Mouse (Mus musculus): Measurements from ENCODE around the gene Srsf6. TPM values are rescaled to one million over a fixed set of nuclear protein-coding genes. Genes with fewer than 3 reads are reported as not detected.

Gene Srsf6
- polyA plus RNA-seq, 1 experiment from 2014 or later = 124 TPM

DNA sequence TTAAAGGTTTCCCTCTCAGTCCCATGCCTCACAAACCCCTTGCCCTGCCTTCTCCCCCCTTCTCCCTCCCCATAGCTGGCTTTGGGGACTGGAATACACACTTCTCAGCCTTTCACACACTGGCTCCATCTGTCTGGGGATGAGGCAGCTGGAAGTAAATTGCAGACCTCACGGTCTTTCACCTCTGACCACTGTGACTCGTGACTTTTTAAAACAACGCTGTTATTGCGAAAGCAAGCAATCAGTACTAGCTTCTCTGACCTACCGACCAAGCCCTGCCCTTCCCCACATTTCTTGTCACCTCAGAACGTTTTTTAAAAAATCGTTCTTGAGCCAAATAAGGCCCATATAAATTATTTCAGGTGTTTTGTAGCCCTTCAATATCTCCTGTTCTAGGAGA, 41.4 kb downstream of the Srsf6 start:
- H3K9me3 ChIP-seq (ENCODE audit: control insufficient read depth, low read length) = no peaks in the 10 kb centered on the region
- H3K4me3 ChIP-seq (ENCODE audit: control insufficient read depth in 1 of 2, insufficient read depth in 1 of 2, low read depth in 1 of 2, low read length in 2 of 2) = no peak overlapping the region
- 64% methylated on average over 7 of the region's 7 CpGs for WGBS
- no peaks in the 10 kb centered on the region for H3K36me3 ChIP-seq (ENCODE audit: control insufficient read depth, insufficient read depth, low read length)
- ATAC-seq (ENCODE audit: insufficient number of reproducible peaks, insufficient read depth, low FRiP score, low read depth) = no peak
- peaks cover 6 to 7% of the 10 kb centered on the region in 2 experiments; a peak in 3 of 4 replicates for H3K4me1 ChIP-seq (ENCODE audit: control insufficient read depth in 2 of 2, insufficient read depth in 2 of 2, low read length in 2 of 2)
- no peaks in the 10 kb centered on the region for H3K27me3 ChIP-seq (ENCODE audit: control insufficient read depth, insufficient read depth, low read length)
- H3K4me2 ChIP-seq (ENCODE audit: low read length) = no peak overlapping the region
- H3K27ac ChIP-seq (replicated peaks in 1 of 2; ENCODE audit: control insufficient read depth in 1 of 2, insufficient read depth in 1 of 2, low read depth in 2 of 2, low read length in 2 of 2) = no peak overlapping the region
- no peak overlapping the region for H3K9ac ChIP-seq (ENCODE audit: low read length)

DNA sequence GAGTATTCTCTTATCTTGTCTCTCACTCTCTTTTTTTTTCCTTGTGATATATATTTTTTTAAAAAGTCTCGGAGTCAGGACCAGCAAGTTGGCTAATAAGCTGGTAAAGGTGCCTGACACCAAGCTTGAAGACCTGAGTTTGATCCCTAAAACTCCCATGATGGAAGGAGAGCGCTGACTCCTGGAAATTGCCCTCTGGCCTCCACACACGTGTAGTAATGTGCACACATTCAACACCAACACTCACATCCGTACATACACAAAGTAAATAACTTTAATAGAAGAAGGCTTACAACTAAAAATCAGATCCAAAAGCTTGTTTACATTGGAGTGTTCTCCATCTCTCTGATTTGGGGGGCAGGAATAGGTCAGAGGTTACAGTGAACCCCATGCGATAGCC, 41.9 kb downstream of the Srsf6 start:
- no peaks in the 10 kb centered on the region for H3K9me3 ChIP-seq (ENCODE audit: control insufficient read depth, low read length)
- WGBS = 80% methylated on average over 5 of the region's 5 CpGs
- no peak overlapping the region for H3K4me2 ChIP-seq (ENCODE audit: low read length)
- no peak for ATAC-seq (ENCODE audit: insufficient number of reproducible peaks, insufficient read depth, low FRiP score, low read depth)
- H3K27ac ChIP-seq (replicated peaks in 1 of 2; ENCODE audit: control insufficient read depth in 1 of 2, insufficient read depth in 1 of 2, low read depth in 2 of 2, low read length in 2 of 2) = no peak overlapping the region
- no peak overlapping the region for H3K9ac ChIP-seq (ENCODE audit: low read length)
- peaks cover 6 to 7% of the 10 kb centered on the region in 2 experiments; a peak in 3 of 4 replicates for H3K4me1 ChIP-seq (ENCODE audit: control insufficient read depth in 2 of 2, insufficient read depth in 2 of 2, low read length in 2 of 2)
- H3K36me3 ChIP-seq (ENCODE audit: control insufficient read depth, insufficient read depth, low read length) = no peaks in the 10 kb centered on the region
- H3K27me3 ChIP-seq (ENCODE audit: control insufficient read depth, insufficient read depth, low read length) = no peaks in the 10 kb centered on the region
- H3K4me3 ChIP-seq (ENCODE audit: control insufficient read depth in 1 of 2, insufficient read depth in 1 of 2, low read depth in 1 of 2, low read length in 2 of 2) = no peak overlapping the region

DNA sequence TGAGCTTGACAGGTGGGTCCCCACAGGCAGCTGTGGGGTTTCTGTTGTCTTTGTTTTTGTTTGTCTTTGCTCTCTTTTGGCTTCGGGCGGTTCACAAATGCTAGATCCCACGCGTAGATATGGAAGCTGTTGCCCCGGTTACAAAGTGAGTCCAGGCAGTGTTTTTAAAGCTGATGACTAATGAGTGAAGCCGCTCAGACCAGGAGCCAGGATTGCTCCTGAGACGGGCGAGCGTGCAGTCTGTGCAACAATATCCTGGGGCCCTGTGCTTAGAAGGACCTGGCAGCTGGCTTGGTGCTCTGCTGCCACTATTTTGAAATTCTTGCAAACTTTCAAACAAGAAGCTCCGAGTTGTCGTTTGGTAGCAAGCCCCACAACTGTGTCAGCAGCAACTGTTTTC, 42.3 kb downstream of the Srsf6 start:
- H3K36me3 ChIP-seq (ENCODE audit: control insufficient read depth, insufficient read depth, low read length) = no peaks in the 10 kb centered on the region
- whole genome bisulfite sequencing = 34% methylated on average over 11 of the region's 11 CpGs
- no peaks in the 10 kb centered on the region for H3K9me3 ChIP-seq (ENCODE audit: control insufficient read depth, low read length)
- H3K4me3 ChIP-seq (ENCODE audit: control insufficient read depth in 1 of 2, insufficient read depth in 1 of 2, low read depth in 1 of 2, low read length in 2 of 2) = no peak overlapping the region
- H3K27ac ChIP-seq (replicated peaks in 1 of 2; ENCODE audit: control insufficient read depth in 1 of 2, insufficient read depth in 1 of 2, low read depth in 2 of 2, low read length in 2 of 2) = no peak overlapping the region
- peaks cover 6 to 7% of the 10 kb centered on the region in 2 experiments; a peak in 3 of 4 replicates for H3K4me1 ChIP-seq (ENCODE audit: control insufficient read depth in 2 of 2, insufficient read depth in 2 of 2, low read length in 2 of 2)
- H3K9ac ChIP-seq (ENCODE audit: low read length) = no peak overlapping the region
- no peak for ATAC-seq (ENCODE audit: insufficient number of reproducible peaks, insufficient read depth, low FRiP score, low read depth)
- H3K4me2 ChIP-seq (ENCODE audit: low read length) = no peak overlapping the region
- no peaks in the 10 kb centered on the region for H3K27me3 ChIP-seq (ENCODE audit: control insufficient read depth, insufficient read depth, low read length)

DNA sequence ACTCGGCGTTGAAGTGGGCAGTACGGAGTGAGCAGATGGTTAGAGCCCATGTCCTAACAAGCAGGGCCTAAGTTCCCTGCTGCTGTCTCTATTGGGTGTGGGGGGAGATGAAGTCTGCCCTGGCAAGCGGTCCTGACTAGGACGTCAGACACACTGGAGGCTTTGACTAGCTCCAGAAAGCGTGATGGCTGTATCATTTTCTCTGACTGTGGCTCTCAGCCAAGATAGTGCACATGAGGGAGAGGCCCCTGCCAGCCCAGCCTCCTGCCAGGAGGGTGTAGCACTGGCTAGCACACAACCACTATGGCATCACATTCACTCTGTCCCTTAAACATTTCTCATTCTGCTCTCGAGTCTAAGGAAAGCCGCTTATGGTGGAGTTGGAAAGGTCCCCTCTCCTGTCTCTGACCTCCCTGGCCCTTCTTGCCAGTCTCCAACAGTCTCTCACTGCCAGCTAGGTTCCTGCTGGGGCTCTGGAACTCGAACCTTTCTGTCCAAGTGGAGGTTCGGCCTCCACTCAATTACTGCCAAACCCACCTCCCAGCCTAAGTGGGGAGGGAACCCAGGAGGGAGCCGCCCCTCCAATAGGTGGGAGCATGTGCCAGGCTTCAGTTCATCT, 43.9 kb downstream of the Srsf6 start:
- Histone ChIP-seq H3K9ac (ENCODE audit: low read length) (no peak overlapping the region), H3K27me3 (ENCODE audit: control insufficient read depth, insufficient read depth, low read length) (no peaks in the 10 kb centered on the region), H3K4me1 (ENCODE audit: control insufficient read depth in 2 of 2, insufficient read depth in 2 of 2, low read length in 2 of 2) (peaks cover 6 to 7% of the 10 kb centered on the region in 2 experiments; a peak in 3 of 4 replicates), H3K36me3 (ENCODE audit: control insufficient read depth, insufficient read depth, low read length) (no peaks in the 10 kb centered on the region), H3K27ac (replicated peaks in 1 of 2; ENCODE audit: control insufficient read depth in 1 of 2, insufficient read depth in 1 of 2, low read depth in 2 of 2, low read length in 2 of 2) (no peak overlapping the region), H3K9me3 (ENCODE audit: control insufficient read depth, low read length) (no peaks in the 10 kb centered on the region), H3K4me3 (ENCODE audit: control insufficient read depth in 1 of 2, insufficient read depth in 1 of 2, low read depth in 1 of 2, low read length in 2 of 2) (no peak overlapping the region), H3K4me2 (ENCODE audit: low read length) (no peak overlapping the region)
- ATAC-seq (ENCODE audit: insufficient number of reproducible peaks, insufficient read depth, low FRiP score, low read depth) = peak; percentile 54
- WGBS = 65% methylated on average over 11 of the region's 11 CpGs

DNA sequence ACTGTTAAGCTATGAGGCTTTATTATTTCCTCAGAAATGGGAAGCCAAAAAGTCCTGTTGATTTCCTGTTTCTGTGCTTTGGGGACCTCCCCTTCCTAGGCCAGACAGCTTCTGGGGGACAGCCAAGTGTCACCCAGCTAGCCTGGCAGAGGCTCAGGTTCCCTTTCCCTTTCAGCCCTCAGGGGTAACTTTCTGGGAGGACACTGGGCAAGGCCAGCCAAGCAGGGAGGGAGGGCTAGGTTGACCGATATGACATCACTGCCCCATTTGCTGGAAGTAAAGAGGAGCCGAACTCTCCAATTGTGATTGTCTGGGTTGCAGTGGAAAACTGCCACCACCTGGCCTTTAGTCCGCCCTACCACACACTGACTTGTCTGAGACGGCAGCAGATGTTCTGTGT, 44.7 kb downstream of the Srsf6 start:
- no peaks in the 10 kb centered on the region for H3K36me3 ChIP-seq (ENCODE audit: control insufficient read depth, insufficient read depth, low read length)
- H3K4me2 ChIP-seq (ENCODE audit: low read length) = no peak overlapping the region
- no peak for ATAC-seq (ENCODE audit: insufficient number of reproducible peaks, insufficient read depth, low FRiP score, low read depth)
- no peaks in the 10 kb centered on the region for H3K9me3 ChIP-seq (ENCODE audit: control insufficient read depth, low read length)
- H3K27ac ChIP-seq (replicated peaks in 1 of 2; ENCODE audit: control insufficient read depth in 1 of 2, insufficient read depth in 1 of 2, low read depth in 2 of 2, low read length in 2 of 2) = no peak overlapping the region
- H3K4me1 ChIP-seq (ENCODE audit: control insufficient read depth in 2 of 2, insufficient read depth in 2 of 2, low read length in 2 of 2) = peaks cover 6 to 7% of the 10 kb centered on the region in 2 experiments; a peak in 3 of 4 replicates
- H3K27me3 ChIP-seq (ENCODE audit: control insufficient read depth, insufficient read depth, low read length) = no peaks in the 10 kb centered on the region
- WGBS = 65% methylated on average over 4 of the region's 4 CpGs
- H3K9ac ChIP-seq (ENCODE audit: low read length) = no peak overlapping the region
- H3K4me3 ChIP-seq (ENCODE audit: control insufficient read depth in 1 of 2, insufficient read depth in 1 of 2, low read depth in 1 of 2, low read length in 2 of 2) = no peak overlapping the region

DNA sequence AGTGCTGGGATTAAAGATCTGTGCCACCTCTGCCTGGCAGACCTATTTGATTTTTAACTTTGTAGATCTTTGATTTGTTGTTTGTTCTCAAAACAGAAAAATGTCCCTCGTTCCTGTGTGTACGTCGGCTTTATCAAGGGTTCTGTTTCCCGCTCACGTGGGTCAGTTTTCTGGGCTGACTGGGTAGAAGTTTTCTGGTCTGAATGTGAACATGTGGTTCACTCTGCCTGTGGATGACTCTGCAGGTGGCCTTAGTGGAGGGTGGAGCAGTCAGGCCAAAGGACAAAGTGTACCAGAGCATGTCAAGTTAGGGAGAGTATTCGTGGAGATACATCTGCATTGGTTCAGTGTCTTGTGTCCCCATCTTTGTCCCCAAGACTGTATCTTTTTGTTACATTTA, 53.1 kb downstream of the Srsf6 start:
- no peak overlapping the region for H3K27ac ChIP-seq (replicated peaks in 1 of 2; ENCODE audit: control insufficient read depth in 1 of 2, insufficient read depth in 1 of 2, low read depth in 2 of 2, low read length in 2 of 2)
- 75% methylated on average over 6 of the region's 6 CpGs for WGBS
- H3K9me3 ChIP-seq (ENCODE audit: control insufficient read depth, low read length) = no peaks in the 10 kb centered on the region
- H3K27me3 ChIP-seq (ENCODE audit: control insufficient read depth, insufficient read depth, low read length) = no peaks in the 10 kb centered on the region
- no peak overlapping the region for H3K9ac ChIP-seq (ENCODE audit: low read length)
- no peak overlapping the region for H3K4me3 ChIP-seq (ENCODE audit: control insufficient read depth in 1 of 2, insufficient read depth in 1 of 2, low read depth in 1 of 2, low read length in 2 of 2)
- H3K36me3 ChIP-seq (ENCODE audit: control insufficient read depth, insufficient read depth, low read length) = no peaks in the 10 kb centered on the region
- no peak for ATAC-seq (ENCODE audit: insufficient number of reproducible peaks, insufficient read depth, low FRiP score, low read depth)
- peaks cover 0 to 3% of the 10 kb centered on the region in 2 experiments; a peak in 2 of 4 replicates for H3K4me1 ChIP-seq (ENCODE audit: control insufficient read depth in 2 of 2, insufficient read depth in 2 of 2, low read length in 2 of 2)
- no peak overlapping the region for H3K4me2 ChIP-seq (ENCODE audit: low read length)

DNA sequence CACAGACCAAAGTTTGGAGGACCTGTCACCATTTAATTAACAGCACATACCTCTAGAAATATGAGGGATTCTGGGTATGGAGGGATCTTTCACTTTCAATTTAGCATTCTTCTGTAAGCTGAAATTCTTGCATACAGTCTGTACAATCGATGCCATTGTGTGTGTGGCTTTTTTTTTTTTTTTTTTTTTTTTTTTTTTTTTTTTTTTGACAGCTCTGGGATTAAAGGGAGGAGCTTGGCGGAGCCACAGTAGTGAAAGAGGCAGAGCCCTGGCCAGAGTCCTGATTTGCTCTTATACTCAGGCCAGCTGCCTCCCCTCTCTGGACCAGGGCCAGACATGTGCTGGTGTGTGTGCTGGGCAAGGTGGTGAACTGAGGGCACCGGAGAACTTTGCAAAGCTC, 54.6 kb downstream of the Srsf6 start:
- Histone ChIP-seq H3K9me3 (ENCODE audit: control insufficient read depth, low read length) (no peaks in the 10 kb centered on the region), H3K4me2 (ENCODE audit: low read length) (no peak overlapping the region), H3K4me3 (ENCODE audit: control insufficient read depth in 1 of 2, insufficient read depth in 1 of 2, low read depth in 1 of 2, low read length in 2 of 2) (no peak overlapping the region), H3K27me3 (ENCODE audit: control insufficient read depth, insufficient read depth, low read length) (no peaks in the 10 kb centered on the region), H3K27ac (replicated peaks in 1 of 2; ENCODE audit: control insufficient read depth in 1 of 2, insufficient read depth in 1 of 2, low read depth in 2 of 2, low read length in 2 of 2) (no peak overlapping the region), H3K4me1 (ENCODE audit: control insufficient read depth in 2 of 2, insufficient read depth in 2 of 2, low read length in 2 of 2) (peaks cover 0 to 3% of the 10 kb centered on the region in 2 experiments; a peak in 2 of 4 replicates), H3K36me3 (ENCODE audit: control insufficient read depth, insufficient read depth, low read length) (no peaks in the 10 kb centered on the region), H3K9ac (ENCODE audit: low read length) (no peak overlapping the region)
- WGBS = 41% methylated on average over 3 of the region's 3 CpGs
- no peak for ATAC-seq (ENCODE audit: insufficient number of reproducible peaks, insufficient read depth, low FRiP score, low read depth)
